Mouse (Mus musculus): ENCODE results near the gene Olfr460. TPM values are rescaled to one million over a fixed set of nuclear protein-coding genes. Genes with fewer than 3 reads are reported as not detected.

Gene Olfr460
- polyA plus RNA-seq, 1 experiment from 2014 or later: not detected

GRCm38 (mm10) chr6:40613260-40613852, 44.1 kb downstream of the Olfr460 start, which contains the start of gene Tas2r138:
Gene Tas2r138, minus strand, starts transcription at chr6:40613310.
- no peaks in the 10 kb centered on the region for H3K36me3 ChIP-seq
- H3K4me3 ChIP-seq: no peak within 1 kb of the TSS
- no peak within 1 kb of the TSS for H3K9ac ChIP-seq
- H3K27me3 ChIP-seq (replicated peaks): no peaks in the 10 kb centered on the region
- 68% methylated on average over 4 of the region's 4 CpGs for WGBS (ENCODE audit: insufficient replicate concordance)
- H3K4me1 ChIP-seq: no peaks in the 10 kb centered on the region
- no peaks in the 10 kb centered on the region for H3K9me3 ChIP-seq (replicated peaks)
- no peak for ATAC-seq
- H3K27ac ChIP-seq: no peak within 1 kb of the TSS
- H3K4me2 ChIP-seq: no peak within 1 kb of the TSS

- Histone ChIP-seq H3K4me1 (no peaks in the 10 kb centered on the region), H3K27ac (no peak overlapping the region), H3K27me3 (replicated peaks) (no peaks in the 10 kb centered on the region), H3K36me3 (no peaks in the 10 kb centered on the region), H3K9me3 (replicated peaks) (no peaks in the 10 kb centered on the region), H3K4me3 (no peak overlapping the region), H3K4me2 (no peak overlapping the region), H3K9ac (no peak overlapping the region)
- ATAC-seq: no peak
- WGBS (ENCODE audit: insufficient replicate concordance): 12% methylated on average over 2 of the region's 2 CpGs
Observed at GRCm38 (mm10) chr6:40617965-40618364, 48.7 kb downstream of the Olfr460 start.

Other genes with a start within 250 kb of the Olfr460 start
- gene Agk, start 244.3 kb upstream of the Olfr460 start, polyA plus RNA-seq (2016; fragmentation: Nextera tagmentation; extraction: Ambion mirVana): 20.3 and 21.3 TPM in 2 replicates
- 2.2 and 2.3 TPM in 2 replicates for gene E330009J07Rik, start 133.4 kb upstream of the Olfr460 start, polyA plus RNA-seq (2016; fragmentation: Nextera tagmentation; extraction: Ambion mirVana)
- gene Wee2, start 130.4 kb upstream of the Olfr460 start, polyA plus RNA-seq (2016; fragmentation: Nextera tagmentation; extraction: Ambion mirVana): not detected in 2 replicates
- 107 and 108 TPM in 2 replicates for gene Ssbp1, start 98.1 kb upstream of the Olfr460 start, polyA plus RNA-seq (2016; fragmentation: Nextera tagmentation; extraction: Ambion mirVana)
- not detected in 2 replicates for gene Tas2r137, start 78.3 kb upstream of the Olfr460 start, polyA plus RNA-seq (2016; fragmentation: Nextera tagmentation; extraction: Ambion mirVana)
- gene Tas2r108, start 76.0 kb upstream of the Olfr460 start, polyA plus RNA-seq (2016; fragmentation: Nextera tagmentation; extraction: Ambion mirVana): not detected in 2 replicates
- gene Prss37, start 50.0 kb upstream of the Olfr460 start, polyA plus RNA-seq (2016; fragmentation: Nextera tagmentation; extraction: Ambion mirVana): not detected in 2 replicates
- gene Olfr461, start 14.4 kb upstream of the Olfr460 start, polyA plus RNA-seq (2016; fragmentation: Nextera tagmentation; extraction: Ambion mirVana): not detected in 2 replicates
- gene Clec5a, start 16.3 kb downstream of the Olfr460 start, polyA plus RNA-seq (2016; fragmentation: Nextera tagmentation; extraction: Ambion mirVana): 2.5 and 2.8 TPM in 2 replicates
- not detected in 2 replicates for gene Tas2r138, start 43.8 kb downstream of the Olfr460 start, polyA plus RNA-seq (2016; fragmentation: Nextera tagmentation; extraction: Ambion mirVana)
- 0.35 TPM in 2 replicates for gene Mgam, start 59.3 kb downstream of the Olfr460 start, polyA plus RNA-seq (2016; fragmentation: Nextera tagmentation; extraction: Ambion mirVana)